In the genomic region with DNA sequence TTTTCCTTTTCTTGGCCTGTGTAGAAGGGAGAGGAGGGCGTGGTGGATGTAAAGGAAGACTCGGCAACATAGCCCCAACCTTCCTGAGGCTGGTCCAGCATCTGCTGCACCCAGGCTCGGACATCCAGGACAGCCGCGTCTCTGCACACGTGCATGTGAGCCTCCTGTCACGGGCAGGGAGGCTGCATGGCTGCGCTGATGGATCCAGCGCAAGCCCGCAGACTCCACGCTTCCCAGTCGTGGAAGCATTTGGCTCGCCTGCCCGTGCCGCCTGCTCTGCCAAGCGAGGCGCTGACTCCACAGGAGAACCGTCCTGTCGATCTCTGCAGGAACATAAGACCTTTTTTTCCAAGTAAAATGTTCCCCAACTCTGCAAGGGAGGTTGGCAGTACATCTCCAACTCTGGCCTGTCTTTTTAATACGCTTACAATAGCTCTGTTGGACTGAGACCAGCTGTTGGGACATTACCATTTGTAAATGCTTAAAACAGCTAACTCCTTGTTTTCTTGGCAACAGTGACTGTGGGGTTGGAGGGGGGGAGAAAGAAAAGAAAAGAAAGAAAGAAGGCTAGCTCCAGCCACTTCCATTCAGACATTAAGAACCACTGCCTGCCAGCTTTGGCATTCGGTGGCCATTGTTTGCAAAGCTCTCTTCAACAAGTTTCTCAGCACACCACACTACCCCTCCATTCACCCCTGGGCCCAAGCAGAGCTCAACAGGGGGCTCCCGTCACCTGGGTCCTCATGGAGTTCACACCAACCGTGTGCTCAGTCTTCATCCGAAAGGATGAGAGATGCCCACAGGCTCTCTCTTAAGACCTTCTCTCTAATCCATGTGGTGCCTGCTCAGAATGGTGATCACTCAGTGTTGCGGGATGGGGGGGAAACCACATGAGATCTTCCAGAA, we compare ENCODE assay signal across 8 mouse cellular contexts.
DNase-seq lines count a peak whose midpoint lies in the region; ATAC-seq and TF ChIP-seq lines count a peak whose summit lies in the region.

No protein-coding gene starts in this region.

- H3K27me3 ChIP-seq in midbrain, postnatal 0 days (ENCODE audit: insufficient read depth, low read length), result no peaks in the 10 kb centered on the region
- H3K27me3 ChIP-seq in thymus, adult 2 months (ENCODE audit: control insufficient read depth, insufficient read depth, low read length), result no peaks in the 10 kb centered on the region
- H3K27me3 ChIP-seq in heart, embryonic 12.5 days (replicated peaks), result 0 out of 2 replicates have a peak, but pooled peaks cover 3% of the 10 kb centered on the region

- no peak for TF ChIP-seq CTCF in brain, embryonic 14.5 days (IDR thresholded peaks at IDR 0.05; ENCODE audit: borderline replicate concordance, extremely low read depth, insufficient read depth, insufficient read length)
- TF ChIP-seq CTCF in midbrain, postnatal 0 days (IDR thresholded peaks at IDR 0.05), result no peak
- no peak for TF ChIP-seq CTCF in thymus, adult 2 months (IDR thresholded peaks at IDR 0.05; ENCODE audit: borderline replicate concordance, control insufficient read depth, extremely low read depth, insufficient read depth, low read length, poor library complexity)

- H3K9ac ChIP-seq in midbrain, postnatal 0 days (replicated peaks; ENCODE audit: low read length, poor library complexity, severe bottlenecking), result no peak overlapping the region
- no peak overlapping the region for H3K9ac ChIP-seq in heart, embryonic 12.5 days

- no peaks in the 10 kb centered on the region for H3K9me3 ChIP-seq in midbrain, postnatal 0 days (ENCODE audit: low read length)
- no peaks in the 10 kb centered on the region for H3K9me3 ChIP-seq in heart, embryonic 12.5 days (replicated peaks)

- 21% methylated on average over 25 of the region's 25 CpGs for WGBS in midbrain, postnatal 0 days
- WGBS in thymus, adult 2 months, result 83% methylated on average over 25 of the region's 25 CpGs
- 66% methylated on average over 25 of the region's 25 CpGs for WGBS in heart, embryonic 12.5 days

- no peak for TF ChIP-seq POLR2A in brain, embryonic 14.5 days (IDR thresholded peaks at IDR 0.05; ENCODE audit: borderline replicate concordance, extremely low read depth, insufficient read depth, insufficient read length, poor library complexity, severe bottlenecking)
- no peak for TF ChIP-seq POLR2A in thymus, adult 2 months (IDR thresholded peaks at IDR 0.05; ENCODE audit: control insufficient read depth, extremely low read depth, insufficient read depth, low read length, poor library complexity)

- peak; percentile 82 for ATAC-seq in midbrain, postnatal 0 days (ENCODE audit: low FRiP score)
- ATAC-seq in heart, embryonic 12.5 days (ENCODE audit: insufficient number of reproducible peaks, low FRiP score), result no peak

- no peaks in the 10 kb centered on the region for H3K36me3 ChIP-seq in midbrain, postnatal 0 days (ENCODE audit: insufficient read depth, low read length)
- H3K36me3 ChIP-seq in thymus, adult 2 months (ENCODE audit: control insufficient read depth, insufficient read depth, low read length), result no peaks in the 10 kb centered on the region
- no peaks in the 10 kb centered on the region for H3K36me3 ChIP-seq in heart, embryonic 12.5 days

- DNase-seq in brain, embryonic 14.5 days (ENCODE audit: low read depth), result peak; percentile 96
- DNase-seq in cerebellum, adult 8-10 months, result peak; percentile 36
- DNase-seq in frontal cortex, postnatal 36 days (ENCODE audit: low spot score in 2 of 2), result peak; percentile 63 to 67
- peak; percentile 55 to 67 for DNase-seq in left cerebral cortex, adult 18-20 months (ENCODE audit: low spot score in 2 of 2)
- DNase-seq in midbrain, postnatal 0 days (ENCODE audit: low spot score), result peak; percentile 91
- DNase-seq in thymus, adult 2 months, result no peak
- no peak for DNase-seq in urinary bladder, postnatal 25 days (ENCODE audit: low spot score)

- peak overlapping the region; percentile 55; the same call in 1 of the 2 replicates for H3K27ac ChIP-seq in midbrain, postnatal 0 days (ENCODE audit: low read depth, low read length)
- no peak overlapping the region for H3K27ac ChIP-seq in thymus, adult 2 months (ENCODE audit: control insufficient read depth, insufficient read depth, low read length)
- no peak overlapping the region for H3K27ac ChIP-seq in heart, embryonic 12.5 days (ENCODE audit: poor library complexity, severe bottlenecking)

- H3K4me2 ChIP-seq in midbrain, postnatal 0 days (ENCODE audit: low read depth, low read length, poor library complexity, severe bottlenecking), result peak overlapping the region; percentile 16
- no peak overlapping the region for H3K4me2 ChIP-seq in heart, embryonic 12.5 days

- H3K4me1 ChIP-seq in midbrain, postnatal 0 days (ENCODE audit: insufficient read depth, low read length), result no peaks in the 10 kb centered on the region
- no peaks in the 10 kb centered on the region for H3K4me1 ChIP-seq in thymus, adult 2 months (replicated peaks; ENCODE audit: control insufficient read depth, insufficient read depth, low read length)
- no peaks in the 10 kb centered on the region; the same call in 1 of the 2 replicates for H3K4me1 ChIP-seq in heart, embryonic 12.5 days (replicated peaks)

- no peak overlapping the region for H3K4me3 ChIP-seq in midbrain, postnatal 0 days (ENCODE audit: low read depth, low read length)
- H3K4me3 ChIP-seq in thymus, adult 2 months (ENCODE audit: control insufficient read depth, insufficient read depth, low read length), result no peak overlapping the region
- no peak overlapping the region for H3K4me3 ChIP-seq in heart, embryonic 12.5 days

Comparison
In these comparisons a context has a peak if more than half of its experiments do, and no peak if none do; other contexts are left out.
1. DNase-seq: peak in brain, embryonic 14.5 days (single experiment), cerebellum, adult 8-10 months (single experiment), frontal cortex, postnatal 36 days (2 of 2), left cerebral cortex, adult 18-20 months (2 of 2) and midbrain, postnatal 0 days (single experiment); none in thymus, adult 2 months (single experiment) and urinary bladder, postnatal 25 days (single experiment).